Mouse (Mus musculus) cerebellum, adult 2 months (tissue): ENCODE results near the gene Ikzf3. TPM values are rescaled to one million over a fixed set of nuclear protein-coding genes. Genes with fewer than 3 reads are reported as not detected.

Experiments
- DNase-seq, 2 experiments: peaks; one replicate each; pipeline ENCODE4 v3.0.0; 2021
- H3K27ac ChIP-seq: fragments of 200-500 bp; 2 replicates; pipeline ENCODE4 v1.5.1; 2012; ENCODE audit warnings: low read length, control low read depth, inconsistent platforms; ENCODE audit not compliant: insufficient read depth
- H3K27me3 ChIP-seq: fragments of 200-500 bp; 2 replicates; pipeline ENCODE4 v1.6.1; 2012; ENCODE audit warnings: inconsistent platforms, mild to moderate bottlenecking, low read length, moderate library complexity; ENCODE audit not compliant: control insufficient read depth, insufficient read depth
- H3K4me1 ChIP-seq: fragments of 200-500 bp; 2 replicates; pipeline ENCODE4 v1.6.1; 2011; ENCODE audit warnings: low read length; ENCODE audit not compliant: control insufficient read depth, insufficient read depth
- H3K4me3 ChIP-seq: fragments of 200-500 bp; replicated peaks from 2 replicates; pipeline ENCODE3; 2011; ENCODE audit warnings: mild to moderate bottlenecking, low read depth, low read length, control low read depth; ENCODE audit not compliant: insufficient read depth
- CTCF ChIP-seq: fragments of 200-500 bp; IDR thresholded peaks from 2 replicates; pipeline ENCODE4 v1.5.1; 2011; ENCODE audit warnings: low read depth, mild to moderate bottlenecking, control low read depth, low read length, moderate library complexity, borderline replicate concordance; ENCODE audit not compliant: insufficient read depth
- POLR2A ChIP-seq: fragments of 200-500 bp; IDR thresholded peaks from 2 replicates; pipeline ENCODE4 v1.6.1; 2011; ENCODE audit warnings: low read length, control low read depth, borderline replicate concordance; ENCODE audit not compliant: insufficient read depth
- WGBS: fragments of 180-500 bp; shearing (Covaris S2); methylation state at CpG from one replicate; pipeline ENCODE4 v1.1.7; 2018; 5-methylcytosine and 5-hydroxymethylcytosine counted together
- polyA plus RNA-seq: library from polyadenylated mRNA; depleted of rRNA; stranded (reverse); fragments of >200 nt; gene quantifications from 2 replicates; pipeline ENCODE4 v1.2.3, GENCODE M21; 2012

Gene Ikzf3
- polyA plus RNA-seq, 1 experiment = 0.07 TPM

GRCm38 (mm10) chr11:98586892-98587563 lies 41.2 kb upstream of the Ikzf3 start, which contains the start of gene Ormdl3:
TSS of gene Ormdl3 (minus strand) at chr11:98587368.
- H3K27ac ChIP-seq = peak within 1 kb of the TSS; percentile 59
- under 1% methylated on average over 49 of the region's 49 CpGs for WGBS
- DNase-seq = peak; percentile 97 to 98
- peak within 1 kb of the TSS; percentile 88 for H3K4me3 ChIP-seq
- no peaks in the 10 kb centered on the region for H3K27me3 ChIP-seq
- H3K4me1 ChIP-seq = peaks cover 19% of the 10 kb centered on the region
- TF ChIP-seq CTCF (no peak), POLR2A (peak; percentile 65; the same call in 1 of the 2 replicates)

- peaks cover 16% of the 10 kb centered on the region for H3K4me1 ChIP-seq
- DNase-seq = no peak
- H3K27me3 ChIP-seq = no peaks in the 10 kb centered on the region
- WGBS = under 1% methylated on average over 22 of the region's 22 CpGs
- TF ChIP-seq CTCF (no peak), POLR2A (no peak)
- no peak overlapping the region for H3K27ac ChIP-seq
- H3K4me3 ChIP-seq = peak overlapping the region; percentile 88
Observed at GRCm38 (mm10) chr11:98586087-98586891, 40.5 kb upstream of the Ikzf3 start.

- Histone ChIP-seq H3K27ac (no peak overlapping the region), H3K27me3 (no peaks in the 10 kb centered on the region), H3K4me1 (peaks cover 13% of the 10 kb centered on the region), H3K4me3 (no peak overlapping the region)
- TF ChIP-seq POLR2A (no peak), CTCF (no peak)
- 88% methylated on average over 6 of the region's 6 CpGs for WGBS
- DNase-seq = no peak
Observed at GRCm38 (mm10) chr11:98584629-98585177, 38.9 kb upstream of the Ikzf3 start.

- no peak for TF ChIP-seq POLR2A
- TF ChIP-seq CTCF = no peak
- Histone ChIP-seq H3K4me1 (peaks cover 13% of the 10 kb centered on the region), H3K27ac (no peak overlapping the region), H3K27me3 (no peaks in the 10 kb centered on the region), H3K4me3 (no peak overlapping the region)
- DNase-seq = no peak
- WGBS = 6% methylated on average over 1 of the region's 1 CpGs
Observed at GRCm38 (mm10) chr11:98584146-98584545, 38.3 kb upstream of the Ikzf3 start.

GRCm38 (mm10) chr11:98583571-98583970 lies 37.7 kb upstream of the Ikzf3 start:
- no peak for TF ChIP-seq POLR2A
- no peak for TF ChIP-seq CTCF
- Histone ChIP-seq H3K4me1 (peaks cover 13% of the 10 kb centered on the region), H3K4me3 (no peak overlapping the region), H3K27ac (no peak overlapping the region), H3K27me3 (no peaks in the 10 kb centered on the region)
- WGBS = 23% methylated on average over 3 of the region's 3 CpGs
- no peak for DNase-seq

- Histone ChIP-seq H3K27ac (no peak overlapping the region), H3K27me3 (no peaks in the 10 kb centered on the region), H3K4me1 (peaks cover 13% of the 10 kb centered on the region), H3K4me3 (no peak overlapping the region)
- 85% methylated on average over 3 of the region's 3 CpGs for WGBS
- DNase-seq = no peak
- TF ChIP-seq CTCF = no peak
- no peak for TF ChIP-seq POLR2A
Observed at GRCm38 (mm10) chr11:98583265-98583552, 37.4 kb upstream of the Ikzf3 start.

GRCm38 (mm10) chr11:98582551-98583264 lies 36.9 kb upstream of the Ikzf3 start:
- 88% methylated on average over 12 of the region's 12 CpGs for WGBS
- H3K4me1 ChIP-seq = peaks cover 13% of the 10 kb centered on the region
- no peaks in the 10 kb centered on the region for H3K27me3 ChIP-seq
- H3K4me3 ChIP-seq = no peak overlapping the region
- DNase-seq = no peak
- no peak overlapping the region for H3K27ac ChIP-seq
- TF ChIP-seq POLR2A (no peak), CTCF (no peak)

GRCm38 (mm10) chr11:98582030-98582388 lies 36.2 kb upstream of the Ikzf3 start:
- no peak for DNase-seq
- Histone ChIP-seq H3K4me3 (no peak overlapping the region), H3K27me3 (no peaks in the 10 kb centered on the region), H3K4me1 (peaks cover 13% of the 10 kb centered on the region), H3K27ac (no peak overlapping the region)
- TF ChIP-seq POLR2A (no peak), CTCF (no peak)
- WGBS = 82% methylated on average over 8 of the region's 8 CpGs
